Mouse (Mus musculus) CH12.LX (cell line): ENCODE measurements around the gene Taar5. TPM values are rescaled to one million over a fixed set of nuclear protein-coding genes. Genes with fewer than 3 reads are reported as not detected.

Source experiments
- DNase-seq: peaks from one replicate; pipeline ENCODE4 v3.0.0-alpha.2; 2013; ENCODE audit errors: extremely low read depth
- H3K27ac ChIP-seq: 2 replicates; pipeline ENCODE4 v1.5.1; 2012; ENCODE audit warnings: low read depth, mild to moderate bottlenecking, control low read depth, moderate library complexity; ENCODE audit not compliant: insufficient read depth
- H3K27me3 ChIP-seq: replicated peaks from 2 replicates; pipeline ENCODE3; 2012; ENCODE audit warnings: inconsistent platforms
- H3K36me3 ChIP-seq, 2 experiments: replicated peaks in 1 of 2; 2 replicates each; pipeline versions ENCODE3 to v1.6.1; 2012; ENCODE audit warnings: inconsistent platforms in 1 of 2, low read length in 1 of 2, mild to moderate bottlenecking in 1 of 2, mixed read lengths in 1 of 2, moderate library complexity in 1 of 2; ENCODE audit not compliant: control insufficient read depth in 1 of 2, insufficient read depth in 1 of 2
- H3K4me1 ChIP-seq, 2 experiments: 2 replicates each; pipeline ENCODE4 v1.6.1; 2012; ENCODE audit warnings: inconsistent platforms in 1 of 2, moderate library complexity in 1 of 2; ENCODE audit not compliant: insufficient read depth in 2 of 2, control insufficient read depth in 1 of 2
- H3K4me2 ChIP-seq: 2 replicates; pipeline ENCODE4 v1.6.1; 2012; ENCODE audit warnings: low read depth, mild to moderate bottlenecking, control low read depth; ENCODE audit not compliant: poor library complexity, insufficient read depth, severe bottlenecking
- H3K4me3 ChIP-seq, 3 experiments: fragments of 150-350 bp in 1 of 3; sonication (generic) in 1 of 3; replicated peaks in 1 of 3; 2 replicates each; pipeline versions ENCODE3 to v1.5.1; 2011 to 2012; ENCODE audit warnings: low read depth in 2 of 3, low read length in 2 of 3, mild to moderate bottlenecking in 2 of 3, moderate library complexity in 2 of 3, control low read depth in 1 of 3, improper control_type of control experiment in 1 of 3, inconsistent platforms in 1 of 3, mixed read lengths in 1 of 3; ENCODE audit not compliant: poor library complexity in 1 of 3
- H3K79me2 ChIP-seq: replicated peaks from 2 replicates; pipeline ENCODE4 v1.6.1; 2012; ENCODE audit warnings: mild to moderate bottlenecking, moderate library complexity; ENCODE audit not compliant: control insufficient read depth, poor library complexity, insufficient read depth, severe bottlenecking; ENCODE audit errors: extremely low read depth
- H3K9ac ChIP-seq: 2 replicates; pipeline ENCODE4 v1.6.1; 2012; ENCODE audit warnings: low read depth, mild to moderate bottlenecking, control low read depth, moderate library complexity; ENCODE audit not compliant: insufficient read depth
- H3K9me3 ChIP-seq: replicated peaks from 2 replicates; pipeline ENCODE3; 2012; ENCODE audit warnings: low read length, inconsistent platforms, mixed read lengths
- CHD1 ChIP-seq: IDR thresholded peaks from 2 replicates; pipeline ENCODE4 v1.6.1; 2012; ENCODE audit warnings: low read depth, low read length, improper control_type of control experiment, inconsistent platforms
- CHD2 ChIP-seq: IDR thresholded peaks from 2 replicates; pipeline ENCODE4 v1.6.1; 2011; ENCODE audit warnings: low read length, improper control_type of control experiment
- ETS1 ChIP-seq: conservative IDR thresholded peaks from 2 replicates; pipeline ENCODE4 v1.6.1; 2012; ENCODE audit warnings: low read depth, mild to moderate bottlenecking, inconsistent platforms, low read length, improper control_type of control experiment, moderate library complexity
- GABPA ChIP-seq: IDR thresholded peaks from 2 replicates; pipeline ENCODE4 v1.6.1; 2012; ENCODE audit warnings: low read depth, low read length, improper control_type of control experiment, inconsistent platforms; ENCODE audit not compliant: insufficient replicate concordance
- HCFC1 ChIP-seq: IDR thresholded peaks from 2 replicates; pipeline ENCODE4 v1.6.1; 2012; ENCODE audit warnings: low read depth, mild to moderate bottlenecking, inconsistent platforms, low read length, improper control_type of control experiment
- IRF4 ChIP-seq: IDR thresholded peaks from 2 replicates; pipeline ENCODE4 v1.6.1; 2014; ENCODE audit warnings: low read depth, mild to moderate bottlenecking, inconsistent platforms, low read length, improper control_type of control experiment
- KAT2A ChIP-seq: IDR thresholded peaks from 2 replicates; pipeline ENCODE4 v1.6.1; 2012; ENCODE audit warnings: low read length, improper control_type of control experiment, inconsistent platforms; ENCODE audit not compliant: insufficient replicate concordance
- MAFK ChIP-seq: IDR thresholded peaks from 2 replicates; pipeline ENCODE4 v1.6.1; 2011; ENCODE audit warnings: low read length, improper control_type of control experiment; ENCODE audit not compliant: insufficient replicate concordance
- MAZ ChIP-seq: IDR thresholded peaks from 2 replicates; pipeline ENCODE4 v1.6.1; 2012; ENCODE audit warnings: low read depth, mild to moderate bottlenecking, inconsistent platforms, low read length, improper control_type of control experiment, moderate library complexity
- MEF2A ChIP-seq: IDR thresholded peaks from 2 replicates; pipeline ENCODE4 v1.6.1; 2014; ENCODE audit warnings: low read depth, mild to moderate bottlenecking, inconsistent platforms, low read length, improper control_type of control experiment, borderline replicate concordance
- MXI1 ChIP-seq: IDR thresholded peaks from 2 replicates; pipeline ENCODE4 v1.6.1; 2011; ENCODE audit warnings: mild to moderate bottlenecking, low read depth, low read length, improper control_type of control experiment
- MYC ChIP-seq: IDR thresholded peaks from 2 replicates; pipeline ENCODE4 v1.6.1; 2011; ENCODE audit warnings: low read depth, mild to moderate bottlenecking, improper control_type of control experiment, low read length
- NELFE ChIP-seq: IDR thresholded peaks from 2 replicates; pipeline ENCODE4 v1.6.1; 2011; ENCODE audit warnings: low read depth, low read length, improper control_type of control experiment
- NRF1 ChIP-seq: IDR thresholded peaks from 2 replicates; pipeline ENCODE4 v1.6.1; 2014; ENCODE audit warnings: low read depth, mild to moderate bottlenecking, inconsistent platforms, low read length, improper control_type of control experiment, moderate library complexity
- PAX5 ChIP-seq: IDR thresholded peaks from 2 replicates; pipeline ENCODE4 v1.6.1; 2012; ENCODE audit warnings: low read length, inconsistent platforms, mixed read lengths
- POLR2A ChIP-seq: IDR thresholded peaks from 2 replicates; pipeline ENCODE4 v1.6.1; 2011; ENCODE audit warnings: low read depth, mild to moderate bottlenecking, improper control_type of control experiment, low read length
- POLR2AphosphoS2 ChIP-seq: IDR thresholded peaks from 2 replicates; pipeline ENCODE4 v1.6.1; 2011; ENCODE audit warnings: low read depth, low read length, improper control_type of control experiment
- SMC3 ChIP-seq: IDR thresholded peaks from 2 replicates; pipeline ENCODE4 v1.6.1; 2011; ENCODE audit warnings: low read depth, low read length, improper control_type of control experiment
- TBP ChIP-seq: conservative IDR thresholded peaks from 2 replicates; pipeline ENCODE4 v1.6.1; 2011; ENCODE audit warnings: low read depth, low read length, improper control_type of control experiment
- TCF12 ChIP-seq: IDR thresholded peaks from 2 replicates; pipeline ENCODE4 v1.6.1; 2014; ENCODE audit warnings: low read depth, mild to moderate bottlenecking, inconsistent platforms, low read length, improper control_type of control experiment
- USF2 ChIP-seq: conservative IDR thresholded peaks from 2 replicates; pipeline ENCODE4 v1.6.1; 2011; ENCODE audit warnings: low read depth, low read length, improper control_type of control experiment
- ZKSCAN1 ChIP-seq: IDR thresholded peaks from 2 replicates; pipeline ENCODE4 v1.6.1; 2012; ENCODE audit warnings: low read depth, inconsistent platforms, low read length, improper control_type of control experiment, borderline replicate concordance
- ZMIZ1 ChIP-seq: IDR thresholded peaks from 2 replicates; pipeline ENCODE4 v1.6.1; 2012; ENCODE audit warnings: low read depth, mild to moderate bottlenecking, inconsistent platforms, low read length, improper control_type of control experiment
- dilution Hi-C: fragments of 300-500 bp; cut with MboI; formaldehyde crosslinking; loops from 2 replicates; pipeline ENCODE4 v1.14.3; 2020; ENCODE audit warnings: low sequenced_read_pairs; ENCODE audit not compliant: extremely low pct_unique_long_range_greater_than_20kb, extremely low pct_ligation_motif_present
- in situ Hi-C: fragments of 300-500 bp; cut with MboI; formaldehyde crosslinking; loops from 3 replicates; pipeline ENCODE4 v1.14.3; 2019; ENCODE audit warnings: low sequenced_read_pairs, low pct_ligation_motif_present, low pct_unique_long_range_greater_than_20kb, mixed read lengths
- polyA plus RNA-seq: library from polyadenylated mRNA; unstranded; fragments of >175 nt; gene quantifications from 2 replicates; pipeline ENCODE4 v1.2.1, GENCODE M21; 2012; ENCODE audit warnings: low read depth; ENCODE audit not compliant: insufficient read length
- total RNA-seq, 2 experiments: library from RNA; depleted of rRNA; stranded (reverse); fragments of 300-350 nt in 1 of 2; fragments of >200 nt in 1 of 2; gene quantifications; 2 replicates each; pipeline ENCODE4 v1.2.3; 2012 to 2014

The Taar5 gene
- total and polyA plus RNA-seq, 3 experiments: not detected

DNA sequence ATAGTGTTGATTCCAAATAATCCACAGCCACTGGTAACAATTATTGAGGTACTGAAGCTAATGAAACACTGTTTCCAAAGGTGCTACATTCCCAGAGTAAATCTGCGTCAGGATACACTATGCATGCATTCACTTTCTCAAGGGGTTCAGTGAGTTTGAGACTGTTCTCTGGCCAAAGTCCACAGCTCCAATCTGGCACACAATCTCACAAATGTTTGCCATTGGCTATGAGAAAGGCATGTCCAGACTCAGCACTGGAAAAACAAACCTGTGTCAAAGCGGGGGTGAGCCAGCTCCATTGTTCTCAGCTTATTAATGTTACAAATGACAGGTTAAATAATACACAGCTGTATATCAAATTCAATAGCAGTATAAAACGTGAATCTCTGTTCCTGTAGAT lies 11.4 kb upstream of the Taar5 start:
- dilution Hi-C loops: no loop called here

DNA sequence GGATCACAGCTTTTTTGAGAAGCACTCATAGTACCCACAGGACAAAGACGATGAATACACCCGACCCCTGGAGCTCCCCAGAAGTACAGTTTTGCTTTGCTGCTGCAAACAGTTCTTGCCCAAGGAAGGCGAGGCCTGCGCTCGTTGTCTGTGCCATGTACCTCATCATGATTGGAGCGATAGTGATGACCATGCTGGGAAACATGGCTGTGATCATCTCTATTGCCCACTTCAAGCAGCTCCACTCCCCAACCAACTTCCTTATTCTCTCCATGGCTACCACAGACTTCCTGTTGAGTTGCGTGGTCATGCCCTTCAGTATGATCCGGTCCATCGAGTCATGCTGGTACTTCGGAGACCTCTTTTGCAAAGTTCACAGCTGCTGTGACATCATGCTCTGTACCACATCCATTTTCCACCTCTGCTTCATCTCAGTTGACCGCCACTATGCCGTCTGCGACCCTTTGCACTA lies 10.0 kb upstream of the Taar5 start, which contains the start of gene Taar4:
Taar4 (plus strand) TSS at position 51 of the 472 bp plus-strand sequence.
- H3K9me3 ChIP-seq: no peaks in the 10 kb centered on the region
- no peak within 1 kb of the TSS for H3K4me3 ChIP-seq
- TF ChIP-seq TCF12: no peak
- TF ChIP-seq MAFK: no peak
- no peak for TF ChIP-seq CHD1
- TF ChIP-seq SMC3: no peak
- TF ChIP-seq HCFC1: no peak
- no peak for TF ChIP-seq ETS1
- TF ChIP-seq POLR2A: no peak
- TF ChIP-seq MAZ: no peak
- no peak for TF ChIP-seq POLR2AphosphoS2
- TF ChIP-seq ZMIZ1: no peak
- TF ChIP-seq USF2: no peak
- no peak for TF ChIP-seq MEF2A
- H3K9ac ChIP-seq: no peak within 1 kb of the TSS
- in situ Hi-C loops: loop anchor here (25.0 kb wide), 1 partner anchor 352 kb away; no protein-coding TSS in a partner anchor
- dilution Hi-C loops: no loop called here
- DNase-seq: peak; percentile 5
- peaks cover 4 to 12% of the 10 kb centered on the region in 2 experiments for H3K4me1 ChIP-seq
- H3K79me2 ChIP-seq: no peaks in the 10 kb centered on the region
- H3K27me3 ChIP-seq: no peaks in the 10 kb centered on the region
- no peaks in the 10 kb centered on the region for H3K36me3 ChIP-seq
- no peak within 1 kb of the TSS for H3K4me2 ChIP-seq
- no peak within 1 kb of the TSS for H3K27ac ChIP-seq

More for the DNA sequence above, 11.4 kb upstream of the Taar5 start:
- no peak overlapping the region for H3K9ac ChIP-seq
- H3K4me2 ChIP-seq: no peak overlapping the region
- no peaks in the 10 kb centered on the region for H3K9me3 ChIP-seq
- H3K4me3 ChIP-seq: no peak overlapping the region
- H3K27me3 ChIP-seq: no peaks in the 10 kb centered on the region
- DNase-seq: no peak
- H3K4me1 ChIP-seq: peaks cover 4 to 12% of the 10 kb centered on the region in 2 experiments
- TF ChIP-seq ZKSCAN1 (no peak), HCFC1 (no peak), ETS1 (no peak), TCF12 (no peak), KAT2A (no peak), MAFK (no peak), PAX5 (no peak), MYC (no peak), TBP (no peak), MXI1 (no peak), CHD2 (no peak), GABPA (no peak), IRF4 (no peak), SMC3 (no peak), NRF1 (no peak), NELFE (no peak), USF2 (no peak), ZMIZ1 (no peak)
- no peaks in the 10 kb centered on the region for H3K79me2 ChIP-seq
- H3K36me3 ChIP-seq: no peaks in the 10 kb centered on the region
- in situ Hi-C loops: loop anchor here (25.0 kb wide), 1 partner anchor 353 kb away; no protein-coding TSS in a partner anchor
- no peak overlapping the region for H3K27ac ChIP-seq
